Mouse (Mus musculus) lung, postnatal 36 days (tissue): ENCODE measurements around the gene F11.

ENCODE experiments used
- DNase-seq: peaks from one replicate; pipeline ENCODE4 v3.0.0; 2022; ENCODE audit warnings: mixed read lengths

The F11 gene

GRCm38 (mm10) chr8:45261920-45262319, at the start of gene F11:
Gene F11 (minus strand): TSS chr8:45262031.
- DNase-seq: no peak

GRCm38 (mm10) chr8:45310967-45311366, 49.1 kb upstream of the F11 start:
- no peak for DNase-seq

- no peak for DNase-seq
These were observed 46.5 kb upstream of the F11 start, which contains the start of gene Gm45753 for GRCm38 (mm10) chr8:45308366-45308765. Gene Gm45753 (minus strand): TSS chr8:45308466.

- no peak for DNase-seq
These were observed 43.6 kb upstream of the F11 start for GRCm38 (mm10) chr8:45305479-45305878.

GRCm38 (mm10) chr8:45304354-45304753, 42.5 kb upstream of the F11 start:
- DNase-seq: no peak

GRCm38 (mm10) chr8:45302390-45302789, 40.6 kb upstream of the F11 start:
- no peak for DNase-seq

GRCm38 (mm10) chr8:45295276-45295675, 33.4 kb upstream of the F11 start:
- no peak for DNase-seq

GRCm38 (mm10) chr8:45294687-45295086, 32.9 kb upstream of the F11 start, which contains the start of gene Klkb1:
Gene Klkb1 (minus strand): TSS chr8:45294859.
- DNase-seq: no peak

GRCm38 (mm10) chr8:45291790-45292189, 30.0 kb upstream of the F11 start:
- no peak for DNase-seq

- peak; percentile 50 for DNase-seq
These were observed 19.8 kb upstream of the F11 start for GRCm38 (mm10) chr8:45281630-45282029.

- DNase-seq: no peak
These were observed 15.6 kb upstream of the F11 start for GRCm38 (mm10) chr8:45277453-45277852.

- DNase-seq: no peak
These were observed 12.5 kb upstream of the F11 start for GRCm38 (mm10) chr8:45274317-45274716.

- DNase-seq: peak; percentile 52
These were observed 7.2 kb upstream of the F11 start for GRCm38 (mm10) chr8:45269056-45269455.

- no peak for DNase-seq
These were observed 6.7 kb upstream of the F11 start for GRCm38 (mm10) chr8:45268485-45268884.

GRCm38 (mm10) chr8:45267611-45268391, 6.0 kb upstream of the F11 start:
- peak; percentile 12 for DNase-seq

- peak; percentile 71 for DNase-seq
These were observed 5.2 kb upstream of the F11 start for GRCm38 (mm10) chr8:45266993-45267392.

- DNase-seq: no peak
These were observed 3.1 kb upstream of the F11 start for GRCm38 (mm10) chr8:45264918-45265317.

- no peak for DNase-seq
These were observed 1.0 kb upstream of the F11 start for GRCm38 (mm10) chr8:45262851-45263250.

- no peak for DNase-seq
These were observed 3.4 kb downstream of the F11 start for GRCm38 (mm10) chr8:45258421-45258820.

GRCm38 (mm10) chr8:45255040-45255439, 6.8 kb downstream of the F11 start:
- DNase-seq: no peak

GRCm38 (mm10) chr8:45254194-45254842, 7.5 kb downstream of the F11 start:
- no peak for DNase-seq

GRCm38 (mm10) chr8:45253586-45253985, 8.2 kb downstream of the F11 start:
- DNase-seq: no peak

- DNase-seq: no peak
These were observed 8.7 kb downstream of the F11 start for GRCm38 (mm10) chr8:45253111-45253510.

GRCm38 (mm10) chr8:45246307-45246706, 15.5 kb downstream of the F11 start:
- DNase-seq: no peak
